Mouse (Mus musculus) hindbrain, embryonic 10.5 days (tissue): Measurements from ENCODE around the gene Nxf1. TPM values are rescaled to one million over a fixed set of nuclear protein-coding genes. Genes with fewer than 3 reads are reported as not detected.

Source experiments
- DNase-seq: peaks from one replicate; pipeline ENCODE4 v3.0.0-alpha.2; 2017; ENCODE audit warnings: low spot score
- H3K27ac ChIP-seq: fragments of 300-500 bp; sonication (generic); 2 replicates; pipeline ENCODE4 v1.5.1; 2016; ENCODE audit warnings: mild to moderate bottlenecking, moderate library complexity
- H3K27me3 ChIP-seq: fragments of 300-500 bp; sonication (generic); 2 replicates; pipeline ENCODE4 v1.6.1; 2016; ENCODE audit warnings: mild to moderate bottlenecking; ENCODE audit not compliant: poor library complexity, insufficient read depth, severe bottlenecking
- H3K36me3 ChIP-seq: fragments of 300-500 bp; sonication (generic); 2 replicates; pipeline ENCODE4 v1.6.1; 2016; ENCODE audit warnings: mild to moderate bottlenecking, moderate library complexity
- H3K4me1 ChIP-seq: fragments of 300-500 bp; sonication (generic); replicated peaks from 2 replicates; pipeline ENCODE4 v1.6.1; 2016; ENCODE audit warnings: mild to moderate bottlenecking
- H3K4me3 ChIP-seq: fragments of 300-500 bp; sonication (generic); 2 replicates; pipeline ENCODE4 v1.5.1; 2016; ENCODE audit warnings: mild to moderate bottlenecking, moderate library complexity
- H3K9me3 ChIP-seq: fragments of 300-500 bp; sonication (generic); 2 replicates; pipeline ENCODE4 v1.6.1; 2016; ENCODE audit warnings: mild to moderate bottlenecking, moderate library complexity
- WGBS: fragments of 180-500 bp; shearing (Covaris S2); methylation state at CpG from one replicate; pipeline ENCODE4 v1.1.7; 2016; 5-methylcytosine and 5-hydroxymethylcytosine counted together
- polyA plus RNA-seq: library from polyadenylated mRNA; unstranded; fragments of >200 nt; fragmentation: Nextera tagmentation; extraction: Ambion mirVana; gene quantifications from 2 replicates; pipeline ENCODE4 v1.2.1, GENCODE M21; 2016

Nxf1 gene
- polyA plus RNA-seq = 233 and 249 TPM in 2 replicates

DNA sequence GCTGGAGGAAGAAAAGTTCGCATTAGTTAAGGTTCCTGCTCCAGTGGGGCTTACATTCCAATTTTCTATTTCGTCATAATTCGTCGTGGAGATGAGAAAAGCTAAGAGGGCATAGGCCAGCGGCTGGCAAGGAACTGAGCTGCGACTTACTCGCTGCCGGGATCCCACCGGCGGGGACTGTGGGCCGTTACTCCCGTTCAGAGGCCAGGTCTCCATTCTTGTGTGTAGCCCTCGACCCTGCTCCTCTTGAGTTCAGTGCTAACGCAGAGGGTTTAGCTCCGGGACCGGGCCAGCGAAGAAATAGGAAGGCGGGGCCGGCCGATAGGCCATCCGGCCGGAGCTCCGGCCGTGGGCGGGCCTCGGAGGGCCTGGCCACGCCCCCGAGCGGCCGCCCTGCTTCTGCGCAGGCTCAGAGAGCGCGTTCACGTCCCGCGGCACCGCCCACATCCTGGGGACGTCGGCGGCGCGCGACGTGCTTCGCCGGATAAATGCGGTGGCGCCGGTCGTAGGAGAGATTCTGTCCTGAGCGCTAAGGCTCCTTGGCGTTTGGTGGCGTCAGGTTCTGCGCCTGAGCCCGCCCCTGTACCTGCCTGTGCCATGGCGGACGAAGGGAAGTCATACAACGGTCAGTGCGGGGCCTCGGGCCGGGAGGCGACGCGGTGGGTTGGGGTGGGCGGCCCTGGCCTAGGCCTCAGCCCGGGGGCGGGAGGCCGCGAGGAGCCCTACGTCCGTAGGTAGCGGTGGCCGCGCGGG, at the start of gene Nxf1:
Gene Nxf1 (plus strand): TSS at position 439 of the 753 bp plus-strand sequence.
- peaks cover 46% of the 10 kb centered on the region for H3K36me3 ChIP-seq
- WGBS = under 1% methylated on average over 75 of the region's 75 CpGs

DNA sequence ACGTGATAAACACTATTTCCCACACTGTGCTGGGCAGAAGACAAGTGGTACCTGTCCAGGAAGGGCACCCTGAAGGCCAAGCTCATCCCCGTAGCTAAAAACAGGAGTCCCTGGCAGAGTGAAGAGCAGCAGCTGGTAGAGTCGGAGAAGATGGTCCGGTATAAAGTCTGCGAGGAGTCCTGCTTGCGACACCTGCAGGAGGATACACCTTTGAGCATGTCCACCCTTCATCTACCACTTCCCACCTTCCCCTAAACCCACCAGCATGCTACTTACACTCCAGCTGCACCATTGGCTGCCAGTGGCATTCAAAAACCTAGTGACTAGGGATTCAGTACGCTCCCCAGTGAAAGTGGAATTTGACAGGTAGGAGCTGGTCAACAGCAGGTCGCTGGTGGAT, 47.9 kb upstream of the Nxf1 start:
- peaks cover 62% of the 10 kb centered on the region for H3K36me3 ChIP-seq
- peaks cover 24% of the 10 kb centered on the region for H3K4me1 ChIP-seq
- H3K4me3 ChIP-seq = no peak overlapping the region
- DNase-seq = no peak
- no peak overlapping the region for H3K27ac ChIP-seq
- 91% methylated on average over 8 of the region's 8 CpGs for WGBS
- no peaks in the 10 kb centered on the region for H3K27me3 ChIP-seq
- H3K9me3 ChIP-seq = no peaks in the 10 kb centered on the region

More for the DNA sequence above, at the start of gene Nxf1:
- Histone ChIP-seq H3K4me1 (peaks cover 35% of the 10 kb centered on the region), H3K27me3 (no peaks in the 10 kb centered on the region), H3K27ac (peak within 1 kb of the TSS; percentile 96), H3K9me3 (no peaks in the 10 kb centered on the region), H3K4me3 (peak within 1 kb of the TSS; percentile 99)
- peak; percentile 93 for DNase-seq

DNA sequence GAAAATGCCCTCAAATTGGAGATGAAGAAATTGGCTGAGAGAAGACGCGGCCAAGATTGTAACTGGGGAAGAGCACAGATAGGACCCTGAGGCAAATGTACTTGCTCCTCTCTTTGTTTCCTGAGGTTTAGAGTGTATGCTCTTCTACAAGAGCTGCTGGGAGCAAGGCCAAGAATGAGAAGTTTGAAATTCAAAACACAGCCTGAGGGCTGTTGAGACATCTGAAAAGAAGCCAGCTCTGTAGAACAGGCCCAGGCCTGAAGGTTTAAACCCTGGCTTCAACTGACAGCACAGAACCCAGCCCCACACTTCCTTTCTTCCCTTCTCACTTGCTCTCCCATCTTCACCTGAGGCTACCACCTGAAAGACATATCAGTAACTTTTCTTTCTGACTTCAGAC, 46.8 kb upstream of the Nxf1 start:
- WGBS = 96% methylated on average over 2 of the region's 2 CpGs
- H3K27ac ChIP-seq = no peak overlapping the region
- no peak overlapping the region for H3K4me3 ChIP-seq
- no peaks in the 10 kb centered on the region for H3K9me3 ChIP-seq
- peaks cover 33% of the 10 kb centered on the region for H3K4me1 ChIP-seq
- peaks cover 62% of the 10 kb centered on the region for H3K36me3 ChIP-seq
- no peak for DNase-seq
- H3K27me3 ChIP-seq = no peaks in the 10 kb centered on the region

DNA sequence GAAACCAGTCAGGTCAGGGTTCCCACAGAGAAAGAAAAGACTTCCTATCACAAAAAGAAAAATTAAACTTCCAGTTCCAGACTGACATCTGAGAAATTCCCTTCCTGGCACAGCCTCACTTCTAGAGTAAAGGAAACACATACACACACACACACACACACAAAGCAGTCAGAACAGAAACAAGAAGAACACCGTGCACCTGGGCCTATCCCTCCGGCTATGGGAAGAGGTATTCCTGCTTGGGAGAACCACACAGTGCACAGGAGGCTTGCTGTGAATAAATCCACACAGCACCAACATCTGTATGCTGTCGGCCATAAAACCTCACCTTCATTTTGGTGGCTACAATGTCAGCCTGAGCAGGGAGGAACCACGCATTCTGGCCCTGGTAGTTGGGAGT, 45.4 kb upstream of the Nxf1 start:
- WGBS = 91% methylated on average over 4 of the region's 4 CpGs
- Histone ChIP-seq H3K27ac (peak overlapping the region; percentile 96; the same call in 1 of the 2 replicates), H3K4me3 (peak overlapping the region; percentile 86), H3K27me3 (no peaks in the 10 kb centered on the region), H3K36me3 (peaks cover 57% of the 10 kb centered on the region), H3K4me1 (peaks cover 33% of the 10 kb centered on the region), H3K9me3 (no peaks in the 10 kb centered on the region)
- no peak for DNase-seq

DNA sequence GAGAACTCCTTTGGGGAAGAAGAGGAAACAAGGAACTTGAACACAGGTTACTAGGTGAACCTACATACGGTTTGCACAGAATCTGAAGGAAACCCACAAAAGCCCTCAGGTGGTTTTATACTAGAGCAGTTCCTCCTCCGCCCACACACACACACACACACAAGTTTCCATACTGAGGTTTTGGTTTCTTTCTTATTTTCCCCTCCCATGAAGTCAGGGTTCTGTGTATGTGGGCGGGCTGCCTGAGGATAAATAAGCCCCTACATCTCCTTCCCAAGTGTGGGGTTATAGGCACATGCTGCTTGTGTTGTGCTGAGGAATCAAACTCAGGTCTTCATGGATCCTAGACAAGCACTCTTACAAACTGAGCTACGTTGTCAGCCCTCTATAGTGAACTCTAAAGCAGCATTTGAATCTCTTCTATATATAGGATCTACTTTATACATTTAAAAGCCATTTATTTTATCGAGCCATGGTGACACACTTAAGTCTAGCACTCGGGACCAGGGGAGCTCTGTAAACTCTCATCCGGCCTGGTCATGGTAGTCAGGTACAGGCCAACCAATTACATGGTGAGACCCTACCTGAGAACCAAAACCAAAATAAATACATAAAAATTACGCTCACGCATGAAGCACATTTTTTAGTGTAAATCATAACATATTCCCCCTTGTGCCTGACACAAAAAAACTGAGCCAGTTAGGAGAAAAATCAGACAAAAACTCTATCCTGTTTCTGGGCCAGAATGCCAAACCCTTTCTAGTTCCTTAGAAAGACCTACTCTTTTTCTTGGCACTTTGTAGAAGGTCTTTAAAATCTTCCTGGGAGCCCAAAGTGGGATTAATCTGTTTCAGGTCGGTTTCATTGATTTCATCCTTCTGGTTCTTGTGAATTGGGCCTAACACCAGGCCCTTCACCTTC, 44.7 kb upstream of the Nxf1 start:
- H3K27ac ChIP-seq = peak overlapping the region; percentile 96
- DNase-seq = no peak
- peaks cover 50% of the 10 kb centered on the region for H3K36me3 ChIP-seq
- H3K27me3 ChIP-seq = no peaks in the 10 kb centered on the region
- 71% methylated on average over 10 of the region's 10 CpGs for WGBS
- H3K4me1 ChIP-seq = peaks cover 33% of the 10 kb centered on the region
- H3K4me3 ChIP-seq = peak overlapping the region; percentile 86
- no peaks in the 10 kb centered on the region for H3K9me3 ChIP-seq

DNA sequence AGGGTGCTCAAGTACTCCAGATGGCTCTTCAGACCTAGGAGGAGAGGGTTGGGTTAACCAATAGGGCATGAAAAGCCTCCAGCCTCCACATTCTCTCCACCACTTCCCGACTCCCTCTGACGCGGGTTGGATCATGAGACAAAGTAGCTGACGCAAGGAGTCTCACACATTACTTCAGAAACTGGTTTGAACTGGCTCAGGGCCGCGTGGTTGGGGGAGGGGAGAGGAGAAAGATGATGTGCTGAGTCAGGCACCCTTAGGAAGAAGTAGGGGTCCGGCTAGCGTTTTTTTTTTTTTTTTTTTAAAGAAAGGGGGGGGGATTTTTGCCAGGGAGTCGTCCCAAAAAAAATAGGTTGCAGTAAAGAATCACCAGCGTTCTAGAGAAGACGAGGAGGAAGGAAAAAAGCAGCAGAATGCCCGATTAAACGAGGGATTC, 44.0 kb upstream of the Nxf1 start:
- Histone ChIP-seq H3K9me3 (no peaks in the 10 kb centered on the region), H3K36me3 (peaks cover 43% of the 10 kb centered on the region), H3K4me3 (peak overlapping the region; percentile 86), H3K27ac (peak overlapping the region; percentile 96), H3K4me1 (peaks cover 33% of the 10 kb centered on the region), H3K27me3 (no peaks in the 10 kb centered on the region)
- WGBS = under 1% methylated on average over 13 of the region's 13 CpGs
- peak; percentile 88 for DNase-seq

DNA sequence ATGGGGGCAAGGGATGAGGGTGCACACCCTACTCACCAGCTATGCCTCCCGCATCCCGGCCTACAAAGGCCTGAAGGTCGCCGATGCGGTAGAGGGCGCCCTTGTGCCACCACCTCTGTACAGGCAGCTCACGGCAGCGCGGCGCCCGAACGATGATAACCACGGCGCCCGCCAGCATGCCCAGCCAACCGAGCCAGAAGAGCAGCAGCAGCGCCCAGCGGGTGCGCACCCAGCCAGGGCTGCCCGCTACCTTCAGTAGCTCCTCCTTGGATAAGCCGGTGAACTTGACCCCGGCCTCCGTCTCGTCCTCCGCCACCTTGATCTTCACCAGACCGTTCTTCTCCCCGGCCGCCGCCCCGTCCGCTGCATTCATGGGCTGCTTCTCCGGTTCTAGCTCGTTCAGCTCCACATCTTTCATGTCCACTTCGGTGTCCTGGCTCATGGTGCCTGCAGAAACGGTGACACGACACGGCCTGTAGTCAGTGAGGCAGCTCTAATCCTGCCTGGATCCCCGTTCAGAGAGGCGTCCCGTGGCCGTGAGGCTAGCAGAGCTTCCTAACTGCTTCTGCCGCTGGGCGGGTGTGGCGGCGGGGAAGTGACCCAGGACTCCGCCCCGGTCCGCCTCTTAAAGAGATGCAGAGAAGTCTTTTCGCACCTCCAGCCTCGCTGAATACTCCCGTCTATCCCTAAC, 43.4 kb upstream of the Nxf1 start:
- H3K27me3 ChIP-seq = no peaks in the 10 kb centered on the region
- WGBS = under 1% methylated on average over 51 of the region's 51 CpGs
- peak; percentile 91 for DNase-seq
- H3K4me1 ChIP-seq = peaks cover 33% of the 10 kb centered on the region
- H3K9me3 ChIP-seq = no peaks in the 10 kb centered on the region
- peak overlapping the region; percentile 86 for H3K4me3 ChIP-seq
- H3K27ac ChIP-seq = peak overlapping the region; percentile 96
- H3K36me3 ChIP-seq = peaks cover 37% of the 10 kb centered on the region

DNA sequence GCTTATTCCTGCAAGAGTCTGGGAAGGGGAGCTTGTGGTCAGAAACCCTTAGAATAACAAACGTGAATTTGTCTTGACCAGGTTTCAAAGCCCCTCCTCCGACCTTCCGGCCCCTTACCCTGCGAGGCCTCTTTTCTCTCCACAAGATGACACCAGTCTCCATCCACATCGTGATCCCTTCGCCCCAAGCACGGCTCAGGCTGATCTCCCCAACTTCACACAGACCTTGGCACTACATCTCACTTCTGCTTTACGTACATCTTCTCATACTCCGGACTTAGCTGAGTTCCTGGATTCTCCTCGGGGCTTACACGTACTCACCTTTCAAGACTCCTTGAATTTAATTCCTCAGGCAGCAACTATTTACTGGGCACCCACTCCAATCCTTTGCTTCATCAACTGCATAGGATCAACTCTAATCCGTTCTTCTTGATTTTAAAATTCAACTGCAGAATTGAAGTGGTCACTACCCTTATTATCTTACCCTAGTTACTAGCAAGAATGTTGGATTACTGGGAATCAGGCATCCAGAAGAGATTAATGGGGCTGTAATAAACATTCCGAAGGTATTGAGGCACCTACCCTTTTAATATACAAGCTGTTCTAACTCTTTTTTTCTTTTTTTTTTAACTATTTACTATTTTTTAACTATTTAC, 42.7 kb upstream of the Nxf1 start:
- Histone ChIP-seq H3K27me3 (no peaks in the 10 kb centered on the region), H3K27ac (peak overlapping the region; percentile 96), H3K36me3 (peaks cover 30% of the 10 kb centered on the region), H3K4me1 (peaks cover 33% of the 10 kb centered on the region), H3K9me3 (no peaks in the 10 kb centered on the region), H3K4me3 (peak overlapping the region; percentile 86)
- DNase-seq = no peak
- 11% methylated on average over 13 of the region's 13 CpGs for WGBS

DNA sequence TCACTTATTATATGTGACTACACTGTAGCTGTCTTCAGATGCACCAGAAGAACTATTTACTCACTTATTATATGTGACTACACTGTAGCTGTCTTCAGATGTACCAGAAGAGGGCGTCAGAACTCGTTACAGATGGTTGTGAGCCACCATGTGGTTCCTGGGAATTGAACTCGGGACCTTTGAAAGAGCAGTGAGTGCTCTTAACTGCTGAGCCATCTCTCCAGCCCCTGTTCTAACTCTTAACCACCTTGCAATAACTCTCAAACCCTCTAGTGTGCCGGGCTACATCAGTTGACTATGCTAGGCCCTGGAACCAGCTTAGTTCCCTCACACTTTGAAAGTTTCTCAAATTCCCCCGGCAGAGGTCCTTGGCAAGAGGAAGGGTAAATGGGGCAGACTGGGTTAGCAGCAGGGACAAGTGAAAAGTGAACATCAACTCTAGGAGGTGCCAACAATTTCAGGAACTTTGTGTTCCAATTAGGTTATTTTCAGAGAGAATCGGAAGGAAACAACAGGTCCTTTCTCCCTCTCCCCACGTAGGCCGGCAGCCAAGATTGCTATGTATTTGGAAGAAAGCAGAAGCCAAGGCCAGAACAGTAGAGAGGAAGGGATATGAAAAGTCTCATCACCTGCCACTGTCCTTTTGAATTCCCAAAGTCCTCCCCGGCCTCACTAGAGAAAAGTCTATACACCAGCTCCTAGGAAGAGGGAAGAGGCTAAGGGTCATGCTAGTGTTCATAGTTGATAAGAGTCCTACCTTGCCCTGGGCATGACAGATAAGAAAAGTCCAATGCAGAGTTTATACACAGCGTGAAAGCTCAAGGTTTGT, 42.0 kb upstream of the Nxf1 start:
- peaks cover 33% of the 10 kb centered on the region for H3K4me1 ChIP-seq
- no peaks in the 10 kb centered on the region for H3K9me3 ChIP-seq
- H3K4me3 ChIP-seq = peak overlapping the region; percentile 18; the same call in 1 of the 2 replicates
- 78% methylated on average over 10 of the region's 10 CpGs for WGBS
- no peaks in the 10 kb centered on the region for H3K27me3 ChIP-seq
- no peak overlapping the region for H3K27ac ChIP-seq
- H3K36me3 ChIP-seq = peaks cover 23% of the 10 kb centered on the region
- no peak for DNase-seq

DNA sequence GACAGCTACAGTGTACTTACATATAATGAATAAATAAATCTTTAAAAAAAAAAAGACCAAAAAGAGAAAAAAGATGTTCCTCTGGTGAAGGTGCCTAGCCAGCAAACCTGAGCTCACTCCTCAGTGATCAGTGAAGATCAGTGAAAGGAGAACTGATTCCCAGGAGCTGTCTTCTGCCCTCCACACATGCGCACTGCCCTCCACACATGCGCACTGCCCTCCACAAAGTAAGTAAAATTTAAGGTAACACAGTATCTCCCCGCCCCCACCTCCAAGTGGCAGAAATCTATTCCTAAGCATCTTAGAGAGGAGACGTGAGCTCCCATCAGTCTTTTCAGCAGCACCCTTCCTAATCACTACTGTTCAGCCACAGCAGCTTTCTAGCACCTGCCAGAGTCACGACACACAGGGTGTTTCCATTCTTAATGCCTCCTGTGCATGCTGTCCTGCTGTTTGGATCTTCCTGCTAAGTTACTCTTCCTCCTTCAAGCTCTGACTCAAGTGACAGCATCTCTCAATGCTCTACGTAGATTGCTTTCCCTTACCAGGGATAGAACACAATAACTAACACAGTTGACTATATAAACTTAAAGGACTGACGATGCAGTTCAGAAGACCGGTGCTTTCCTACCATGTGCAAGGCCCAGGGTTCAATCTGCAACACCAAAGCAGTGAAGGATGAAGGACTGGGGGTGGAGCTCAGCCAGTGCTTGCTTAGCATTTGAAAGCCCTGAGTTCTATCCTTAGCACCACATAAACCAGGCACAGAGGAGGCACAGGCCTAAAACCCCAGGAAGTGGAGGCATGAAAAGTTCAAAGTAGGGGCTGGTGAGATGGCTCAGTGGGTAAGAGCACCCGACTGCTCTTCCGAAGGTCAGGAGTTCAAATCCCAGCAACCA, 40.8 kb upstream of the Nxf1 start:
- Histone ChIP-seq H3K9me3 (no peaks in the 10 kb centered on the region), H3K27me3 (no peaks in the 10 kb centered on the region), H3K4me1 (peaks cover 27% of the 10 kb centered on the region), H3K4me3 (no peak overlapping the region), H3K36me3 (peaks cover 11% of the 10 kb centered on the region), H3K27ac (no peak overlapping the region)
- no peak for DNase-seq
- WGBS = 60% methylated on average over 10 of the region's 10 CpGs
